Mouse (Mus musculus): ENCODE results near the gene Degs2. TPM values are rescaled to one million over a fixed set of nuclear protein-coding genes. Genes with fewer than 3 reads are reported as not detected.

Degs2 gene
- polyA plus RNA-seq, 1 experiment: 0.11 TPM

DNA sequence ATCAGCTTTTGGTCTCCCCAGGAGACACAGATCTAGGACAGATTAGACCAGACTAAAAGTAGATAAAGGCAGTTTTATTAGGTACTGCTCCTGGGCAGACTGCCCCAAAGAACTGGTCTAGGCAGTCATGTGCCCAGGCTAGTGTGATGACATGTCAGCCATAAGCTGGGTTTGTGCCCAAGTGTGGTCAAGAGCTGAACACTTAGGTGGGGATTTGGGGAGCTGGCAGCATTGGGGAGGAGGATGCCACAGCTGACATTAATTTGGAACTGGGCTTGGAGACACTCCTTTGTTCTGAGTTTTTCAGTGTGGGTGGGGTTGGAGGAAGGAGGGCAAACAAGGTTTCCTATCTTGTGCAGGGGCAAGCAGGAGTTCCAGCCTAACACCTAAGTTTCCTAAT lies 43.9 kb upstream of the Degs2 start:
- H3K27me3 ChIP-seq (ENCODE audit: control insufficient read depth, insufficient read depth, insufficient read length): no peaks in the 10 kb centered on the region
- no peak overlapping the region for H3K4me3 ChIP-seq
- no peak overlapping the region for H3K4me2 ChIP-seq (ENCODE audit: low read depth)
- no peaks in the 10 kb centered on the region for H3K36me3 ChIP-seq (ENCODE audit: control insufficient read depth, insufficient read depth)
- H3K79me2 ChIP-seq (ENCODE audit: control insufficient read depth, insufficient read depth): no peaks in the 10 kb centered on the region
- no peak overlapping the region for H3ac ChIP-seq (ENCODE audit: control insufficient read depth, insufficient read length)
- TF ChIP-seq REST (IDR thresholded peaks at IDR 0.05; ENCODE audit: insufficient read depth, insufficient read length) (no peak), USF1 (IDR thresholded peaks at IDR 0.05; ENCODE audit: low read depth) (peak; percentile 62), E2F4 (IDR thresholded peaks at IDR 0.05; ENCODE audit: insufficient read depth) (no peak)

- no peak overlapping the region for H3K4me2 ChIP-seq (ENCODE audit: low read depth)
- no peak overlapping the region for H3ac ChIP-seq (ENCODE audit: control insufficient read depth, insufficient read length)
- H3K79me2 ChIP-seq (ENCODE audit: control insufficient read depth, insufficient read depth): no peaks in the 10 kb centered on the region
- H3K27me3 ChIP-seq (ENCODE audit: control insufficient read depth, insufficient read depth, insufficient read length): no peaks in the 10 kb centered on the region
- no peak overlapping the region for H3K4me3 ChIP-seq
- H3K36me3 ChIP-seq (ENCODE audit: control insufficient read depth, insufficient read depth): no peaks in the 10 kb centered on the region
- TF ChIP-seq MYOG (IDR thresholded peaks at IDR 0.05; ENCODE audit: control insufficient read depth in 1 of 3, insufficient read depth in 1 of 3, insufficient read length in 2 of 3, low read depth in 2 of 3) (no peak), REST (IDR thresholded peaks at IDR 0.05; ENCODE audit: insufficient read depth, insufficient read length) (no peak), SRF (IDR thresholded peaks at IDR 0.05; ENCODE audit: control insufficient read depth, insufficient read length, low read depth) (no peak), POLR2A (IDR thresholded peaks at IDR 0.05; ENCODE audit: insufficient read length, low read depth) (no peak), POLR2AphosphoS2 (IDR thresholded peaks at IDR 0.05; ENCODE audit: insufficient read length, low read depth) (no peak), TCF12 (IDR thresholded peaks at IDR 0.05; ENCODE audit: insufficient read depth, poor library complexity, severe bottlenecking) (no peak), TCF3 (IDR thresholded peaks at IDR 0.05; ENCODE audit: insufficient read length, low read depth) (no peak), MYOD1 (IDR thresholded peaks at IDR 0.05; ENCODE audit: control insufficient read depth in 1 of 3, insufficient read length in 2 of 3, low read depth in 2 of 3) (no peak), E2F4 (IDR thresholded peaks at IDR 0.05; ENCODE audit: insufficient read depth) (no peak)
These were observed 40.1 kb upstream of the Degs2 start for GRCm38 (mm10) chr12:108742241-108742640.

DNA sequence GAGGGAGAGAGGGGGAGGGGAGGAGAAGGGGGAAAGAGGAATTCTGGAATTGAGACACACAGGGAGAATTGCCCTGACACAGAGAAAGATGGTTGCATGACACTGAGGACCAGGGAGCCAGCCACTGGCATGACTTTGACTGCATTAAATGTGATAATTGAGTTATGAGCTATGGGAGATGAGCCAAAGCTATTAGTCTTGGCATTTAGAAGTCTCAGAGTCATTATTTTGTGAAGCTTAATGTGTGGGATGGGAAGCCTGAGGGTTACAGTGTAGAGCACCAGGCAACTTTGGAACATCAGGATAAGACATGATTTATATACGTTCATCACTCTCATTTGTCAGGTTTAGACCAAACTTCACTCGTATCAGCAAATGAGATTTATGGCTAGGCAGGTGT lies 39.4 kb upstream of the Degs2 start:
- H3K27me3 ChIP-seq (ENCODE audit: control insufficient read depth, insufficient read depth, insufficient read length): no peaks in the 10 kb centered on the region
- no peak overlapping the region for H3ac ChIP-seq (ENCODE audit: control insufficient read depth, insufficient read length)
- H3K4me3 ChIP-seq: no peak overlapping the region
- TF ChIP-seq POLR2A (IDR thresholded peaks at IDR 0.05; ENCODE audit: insufficient read length, low read depth) (no peak), TCF3 (IDR thresholded peaks at IDR 0.05; ENCODE audit: insufficient read length, low read depth) (no peak), MYOG (IDR thresholded peaks at IDR 0.05; ENCODE audit: control insufficient read depth in 1 of 3, insufficient read depth in 1 of 3, insufficient read length in 2 of 3, low read depth in 2 of 3) (no peak), SRF (IDR thresholded peaks at IDR 0.05; ENCODE audit: control insufficient read depth, insufficient read length, low read depth) (no peak), MAX (IDR thresholded peaks at IDR 0.05; ENCODE audit: low read depth) (no peak), MYOD1 (IDR thresholded peaks at IDR 0.05; ENCODE audit: control insufficient read depth in 1 of 3, insufficient read length in 2 of 3, low read depth in 2 of 3) (no peak), REST (IDR thresholded peaks at IDR 0.05; ENCODE audit: insufficient read depth, insufficient read length) (no peak)
- no peaks in the 10 kb centered on the region for H3K79me2 ChIP-seq (ENCODE audit: control insufficient read depth, insufficient read depth)
- no peak overlapping the region for H3K4me2 ChIP-seq (ENCODE audit: low read depth)
- H3K36me3 ChIP-seq (ENCODE audit: control insufficient read depth, insufficient read depth): no peaks in the 10 kb centered on the region

GRCm38 (mm10) chr12:108738745-108739144 lies 36.6 kb upstream of the Degs2 start:
- H3K79me2 ChIP-seq (ENCODE audit: control insufficient read depth, insufficient read depth): no peaks in the 10 kb centered on the region
- H3K27me3 ChIP-seq (ENCODE audit: control insufficient read depth, insufficient read depth, insufficient read length): no peaks in the 10 kb centered on the region
- no peak for TF ChIP-seq POLR2AphosphoS2 (IDR thresholded peaks at IDR 0.05; ENCODE audit: insufficient read length, low read depth)
- TF ChIP-seq E2F4 (IDR thresholded peaks at IDR 0.05; ENCODE audit: insufficient read depth): no peak
- no peak for TF ChIP-seq TCF12 (IDR thresholded peaks at IDR 0.05; ENCODE audit: insufficient read depth, poor library complexity, severe bottlenecking)
- H3ac ChIP-seq (ENCODE audit: control insufficient read depth, insufficient read length): no peak overlapping the region
- no peak overlapping the region for H3K4me3 ChIP-seq
- no peak overlapping the region for H3K4me2 ChIP-seq (ENCODE audit: low read depth)
- no peaks in the 10 kb centered on the region for H3K36me3 ChIP-seq (ENCODE audit: control insufficient read depth, insufficient read depth)

GRCm38 (mm10) chr12:108737838-108738237 lies 35.7 kb upstream of the Degs2 start:
- Histone ChIP-seq H3ac (ENCODE audit: control insufficient read depth, insufficient read length) (no peak overlapping the region), H3K79me2 (ENCODE audit: control insufficient read depth, insufficient read depth) (no peaks in the 10 kb centered on the region), H3K4me2 (ENCODE audit: low read depth) (no peak overlapping the region), H3K36me3 (ENCODE audit: control insufficient read depth, insufficient read depth) (no peaks in the 10 kb centered on the region), H3K27me3 (ENCODE audit: control insufficient read depth, insufficient read depth, insufficient read length) (no peaks in the 10 kb centered on the region), H3K4me3 (no peak overlapping the region)
- TF ChIP-seq POLR2AphosphoS2 (IDR thresholded peaks at IDR 0.05; ENCODE audit: insufficient read length, low read depth) (no peak), TCF3 (IDR thresholded peaks at IDR 0.05; ENCODE audit: insufficient read length, low read depth) (no peak), CEBPB (IDR thresholded peaks at IDR 0.05; ENCODE audit: insufficient read depth, poor library complexity, severe bottlenecking) (no peak), TCF12 (IDR thresholded peaks at IDR 0.05; ENCODE audit: insufficient read depth, poor library complexity, severe bottlenecking) (no peak), MAX (IDR thresholded peaks at IDR 0.05; ENCODE audit: low read depth) (no peak), USF1 (IDR thresholded peaks at IDR 0.05; ENCODE audit: low read depth) (no peak), POLR2A (IDR thresholded peaks at IDR 0.05; ENCODE audit: insufficient read length, low read depth) (no peak), MYOD1 (IDR thresholded peaks at IDR 0.05; ENCODE audit: control insufficient read depth in 1 of 3, insufficient read length in 2 of 3, low read depth in 2 of 3) (no peak), E2F4 (IDR thresholded peaks at IDR 0.05; ENCODE audit: insufficient read depth) (no peak), MYOG (IDR thresholded peaks at IDR 0.05; ENCODE audit: control insufficient read depth in 1 of 3, insufficient read depth in 1 of 3, insufficient read length in 2 of 3, low read depth in 2 of 3) (no peak), SRF (IDR thresholded peaks at IDR 0.05; ENCODE audit: control insufficient read depth, insufficient read length, low read depth) (no peak)

All from myocyte (in vitro differentiated cells).